Mouse (Mus musculus) erythroblast, embryonic 14.5 days (primary cell): ENCODE results near the gene Hipk2.

ENCODE experiments used
- GATA1 ChIP-seq: IDR thresholded peaks from 2 replicates; pipeline ENCODE4 v1.6.1; 2012; ENCODE audit warnings: low read length, inconsistent platforms, mixed read lengths
- TAL1 ChIP-seq: IDR thresholded peaks from 3 replicates; pipeline ENCODE4 v1.6.1; 2012; ENCODE audit warnings: low read length, inconsistent platforms, mixed read lengths

- TF ChIP-seq TAL1: no peak
- no peak for TF ChIP-seq GATA1
Observed at GRCm38 (mm10) chr6:38845117-38845516, 30.8 kb downstream of the Hipk2 start.
